ENCODE assay signal across 21 mouse cellular contexts in genomic region chr16:23177856-23178255, GRCm38 (mm10). TPM values are rescaled to one million over a fixed set of nuclear protein-coding genes. Genes with fewer than 3 reads are reported as not detected.
"Had no signal": no experiment of that assay in that cellular context is flagged by ENCODE, and none has a peak within 500 bp of the region (broad histone marks: within the 10 kb centered on the region; RNA-seq: fewer than 3 reads in every experiment).

No protein-coding gene starts in this region.

- H3K9me3 ChIP-seq: midbrain, embryonic 12.5 days; neural tube, embryonic 12.5 days; stomach, embryonic 15.5 days had no signal

- H3K4me3 ChIP-seq: midbrain, embryonic 10.5 days; midbrain, embryonic 12.5 days; myocyte; neural tube, embryonic 12.5 days; stomach, embryonic 15.5 days had no signal

- ATAC-seq: midbrain, embryonic 16.5 days had no signal

- H3K4me1 ChIP-seq: midbrain, embryonic 10.5 days; midbrain, embryonic 12.5 days; neural tube, embryonic 12.5 days; stomach, embryonic 15.5 days had no signal

- H3K27ac ChIP-seq: midbrain, embryonic 10.5 days; midbrain, embryonic 12.5 days; neural tube, embryonic 12.5 days; stomach, embryonic 15.5 days; stomach, postnatal 0 days had no signal

- H3K4me2 ChIP-seq: lung, embryonic 14.5 days; midbrain, embryonic 12.5 days; neural tube, embryonic 12.5 days; stomach, embryonic 15.5 days had no signal

- DNase-seq: lung, adult 18-20 months; lung, embryonic 14.5 days; lung, postnatal 10 days; lung, postnatal 4 days; midbrain, embryonic 14.5 days; right cerebral cortex, postnatal 14 days; spleen, adult 18-20 months; thymus, adult 2 months; thymus, postnatal 25 days; thymus, postnatal 4 days had no signal

- H3K36me3 ChIP-seq: midbrain, embryonic 10.5 days; midbrain, embryonic 12.5 days; neural tube, embryonic 12.5 days; stomach, embryonic 15.5 days had no signal

- H3K9ac ChIP-seq: lung, embryonic 14.5 days; midbrain, embryonic 12.5 days; neural tube, embryonic 12.5 days; stomach, embryonic 15.5 days had no signal

- H3K27me3 ChIP-seq: midbrain, embryonic 12.5 days; neural tube, embryonic 12.5 days; stomach, embryonic 15.5 days had no signal

RNA-seq across cellular contexts. Expression of gene Adipoq, which starts 31.5 kb away (rescaled TPM):
- total RNA-seq: megakaryocyte-erythroid progenitor cell, adult 5-6 weeks; neutrophil, adult 5-6 weeks had no signal
- polyA plus RNA-seq: liver, embryonic 16.5 days; lung, embryonic 14.5 days; midbrain, embryonic 10.5 days; midbrain, embryonic 12.5 days; midbrain, embryonic 14.5 days; midbrain, embryonic 16.5 days; myocyte; neural tube, embryonic 12.5 days; neural tube, embryonic 14.5 days; stomach, embryonic 15.5 days; stomach, postnatal 0 days had no signal
